Mouse (Mus musculus): ENCODE measurements around the gene 4930505A04Rik.
"Not testable (repeated sequence)": the region's sequence is repeated elsewhere in the genome, so short reads cannot be mapped to it uniquely, and the experiment has no call there.

The 4930505A04Rik gene

DNA sequence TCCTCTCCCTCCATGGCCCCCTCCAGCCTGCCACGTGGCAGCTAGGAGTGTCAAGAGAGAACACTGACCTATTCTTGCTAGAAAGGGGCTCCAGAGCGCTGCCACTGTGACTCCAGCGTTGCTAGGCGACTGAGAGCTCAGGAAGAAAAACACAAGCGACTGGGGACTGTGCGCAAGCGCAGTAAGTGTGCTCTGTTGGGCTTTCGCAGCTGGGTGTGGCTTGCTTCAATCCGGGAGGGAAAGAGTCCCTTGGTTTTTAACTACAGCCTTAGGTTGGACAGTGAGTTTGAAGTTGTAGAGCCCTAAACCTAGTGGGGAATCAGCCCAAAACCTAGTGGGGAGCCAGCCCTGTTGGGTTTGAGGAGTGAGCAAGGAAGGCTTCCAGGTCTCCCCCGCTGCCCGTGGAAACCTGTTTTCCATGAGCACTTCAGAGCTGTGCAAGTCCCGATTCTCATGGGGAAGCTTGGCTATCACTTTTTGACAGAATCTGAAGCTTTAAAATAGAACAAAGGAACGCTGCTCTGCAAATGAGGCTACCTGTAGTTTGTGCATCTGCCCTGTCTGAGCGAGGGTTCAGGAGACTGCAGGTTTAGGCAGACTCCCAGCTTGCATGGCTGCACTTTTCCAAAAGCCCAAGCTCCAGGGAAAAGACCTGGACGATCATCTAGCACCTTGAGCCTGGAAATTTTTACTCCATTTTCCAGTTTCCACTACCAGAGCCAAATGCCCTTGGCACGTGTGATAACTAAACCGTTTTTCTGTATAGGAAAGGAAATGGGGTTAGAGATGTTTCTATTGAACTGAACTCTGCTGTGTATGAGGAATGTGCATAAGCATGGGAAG is at the start of gene 4930505A04Rik:
Gene 4930505A04Rik (minus strand): TSS at position 77 of the 843 bp plus-strand sequence.
- DNase-seq (ENCODE audit: low spot score in 2 of 2) = peak; percentile 95 to 96

- DNase-seq (ENCODE audit: low spot score in 2 of 2) = no peak
Observed at GRCm38 (mm10) chr11:30517133-30517532, 45.5 kb upstream of the 4930505A04Rik start.

DNA sequence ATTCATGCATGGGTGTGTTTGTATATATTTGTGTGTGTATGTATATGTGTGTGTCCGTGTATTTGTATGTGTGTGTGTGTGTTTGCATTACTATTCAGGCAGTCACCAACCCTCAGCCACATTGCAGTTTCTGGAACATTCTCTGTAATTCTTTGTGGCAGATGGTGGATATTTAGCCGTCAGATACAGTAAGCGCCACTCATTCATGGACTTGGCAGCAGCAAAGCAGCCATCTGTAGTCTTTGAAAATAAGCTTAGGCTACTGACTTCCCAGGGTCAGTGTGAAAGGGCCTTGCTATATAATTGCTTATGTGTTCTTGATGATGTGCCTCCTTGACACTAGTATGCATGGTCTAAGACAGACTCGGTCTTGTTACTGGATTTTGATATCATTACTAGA is 36.6 kb upstream of the 4930505A04Rik start:
- DNase-seq (ENCODE audit: low spot score in 2 of 2) = peak; percentile 22 to 35

DNA sequence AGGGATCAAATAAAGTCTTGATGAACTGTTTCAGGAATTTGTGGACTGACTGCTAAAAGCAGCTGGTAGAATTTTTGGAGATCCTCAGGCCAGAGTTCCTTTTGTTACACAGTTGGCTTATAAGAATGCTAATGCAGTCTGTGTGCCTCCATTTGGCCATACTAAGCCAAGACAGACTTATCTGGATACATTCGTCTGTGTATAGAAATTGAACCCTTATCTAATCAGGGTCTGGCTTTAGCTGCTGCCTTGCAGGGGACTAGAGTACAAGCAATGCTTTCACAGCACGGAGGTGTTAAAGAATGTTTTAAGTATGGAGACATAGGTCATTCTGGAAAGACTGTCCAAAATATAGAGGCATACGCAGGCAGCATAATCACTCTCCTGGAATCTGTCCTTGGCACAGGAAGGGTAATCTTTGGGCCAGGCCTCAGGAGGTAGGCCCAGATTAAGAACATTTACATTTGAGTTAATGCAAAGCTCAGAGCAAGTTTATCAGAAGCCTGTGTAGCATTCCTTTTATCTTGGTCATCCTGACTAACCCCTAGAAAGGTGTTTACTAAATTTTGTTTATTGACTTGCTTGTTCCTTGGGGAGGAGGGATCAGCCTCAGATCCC is 27.2 kb upstream of the 4930505A04Rik start:
- DNase-seq (ENCODE audit: low spot score in 2 of 2) = no peak

- no peak for DNase-seq (ENCODE audit: low spot score in 2 of 2)
Observed at GRCm38 (mm10) chr11:30497151-30497550, 25.5 kb upstream of the 4930505A04Rik start.

DNA sequence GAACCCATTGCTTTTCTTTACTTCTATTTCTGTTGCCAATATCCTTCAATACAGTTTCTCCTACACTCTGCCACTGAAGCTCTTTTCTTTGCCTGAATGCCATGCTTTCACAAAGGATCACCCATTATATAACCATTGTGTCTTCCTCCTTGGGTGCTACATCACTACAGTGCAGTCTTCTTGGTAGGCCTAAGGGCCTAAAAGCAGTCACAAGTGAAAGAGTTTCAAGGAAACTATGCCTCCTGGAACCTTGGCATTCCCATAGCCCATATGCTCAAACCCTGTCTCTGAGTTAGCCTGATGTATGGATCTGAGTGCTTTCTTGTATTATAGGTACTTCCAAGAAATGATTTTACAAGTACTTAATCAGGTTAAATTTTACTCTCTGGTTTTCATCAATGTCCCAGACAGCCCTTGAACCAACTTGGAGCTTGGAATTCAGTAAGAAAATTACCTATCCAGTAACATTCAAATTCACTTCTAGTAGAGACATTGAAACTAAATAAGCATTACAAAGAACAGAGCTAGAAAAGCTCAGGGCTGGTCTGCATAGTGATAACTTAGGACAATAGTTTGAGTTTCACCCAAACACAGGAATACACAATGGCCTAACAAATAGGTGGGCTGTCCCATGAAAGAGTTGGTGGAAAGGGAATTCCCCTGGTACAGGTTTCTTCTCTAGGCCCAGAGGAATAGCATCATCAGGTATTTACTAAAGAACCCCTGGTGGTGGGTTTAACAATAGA is 20.1 kb upstream of the 4930505A04Rik start:
- DNase-seq (ENCODE audit: low spot score in 2 of 2) = no peak

GRCm38 (mm10) chr11:30488183-30488582 is 16.6 kb upstream of the 4930505A04Rik start:
- no peak for DNase-seq (ENCODE audit: low spot score in 2 of 2)

- DNase-seq (ENCODE audit: low spot score in 2 of 2) = no peak
Observed at GRCm38 (mm10) chr11:30483286-30483685, 11.7 kb upstream of the 4930505A04Rik start.

GRCm38 (mm10) chr11:30471187-30471586 is 440 bp downstream of the 4930505A04Rik start:
- no peak for DNase-seq (ENCODE audit: low spot score in 2 of 2)

DNA sequence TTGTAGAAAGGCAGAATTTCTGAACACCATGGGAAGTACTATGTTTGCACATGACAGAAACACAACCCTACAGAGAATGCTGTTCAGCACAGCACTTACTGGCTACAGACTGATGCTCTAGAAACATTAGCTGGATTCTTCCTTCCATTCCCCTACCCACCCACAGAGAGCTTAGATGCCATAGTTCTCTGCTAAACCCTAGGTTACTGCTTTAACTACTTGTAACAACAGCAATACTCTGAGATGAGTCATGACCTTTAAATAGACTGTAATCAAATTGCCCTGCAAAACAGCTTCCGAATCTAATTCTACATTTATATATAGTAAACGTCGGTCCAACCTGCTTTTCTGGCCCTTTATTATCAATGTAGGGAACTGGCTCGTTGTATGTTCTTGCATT is 17.3 kb downstream of the 4930505A04Rik start:
- DNase-seq (ENCODE audit: low spot score in 2 of 2) = no peak

- DNase-seq (ENCODE audit: low spot score in 2 of 2) = no peak
Observed at GRCm38 (mm10) chr11:30448126-30448525, 23.5 kb downstream of the 4930505A04Rik start.

DNA sequence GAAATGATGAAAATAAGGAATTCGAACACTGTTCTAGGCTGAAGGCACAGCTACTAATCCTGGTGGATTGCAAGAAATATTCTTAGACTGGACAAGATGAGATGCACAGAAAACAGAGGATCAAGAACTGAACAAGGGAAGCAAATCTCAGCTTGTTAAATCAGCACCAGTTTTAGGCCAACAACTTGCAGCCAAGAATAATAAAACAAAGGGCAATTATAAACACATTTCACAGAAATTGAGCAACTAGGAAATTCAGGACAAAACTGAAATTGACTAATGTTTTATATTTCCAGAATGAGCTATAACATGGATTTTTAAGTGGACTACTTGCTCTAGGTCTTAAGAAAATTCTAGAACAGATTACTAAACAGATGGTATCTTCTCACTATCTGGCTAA is 24.1 kb downstream of the 4930505A04Rik start:
- no peak for DNase-seq (ENCODE audit: low spot score in 2 of 2)

GRCm38 (mm10) chr11:30444192-30444905 is 27.3 kb downstream of the 4930505A04Rik start:
- DNase-seq (ENCODE audit: low spot score in 2 of 2) = not testable (repeated sequence)

GRCm38 (mm10) chr11:30443746-30444145 is 27.9 kb downstream of the 4930505A04Rik start:
- no peak for DNase-seq (ENCODE audit: low spot score in 2 of 2)

- peak in 1 of 2 experiments; percentile 24 for DNase-seq (ENCODE audit: low spot score in 2 of 2)
Observed at GRCm38 (mm10) chr11:30433256-30433950, 38.2 kb downstream of the 4930505A04Rik start.

GRCm38 (mm10) chr11:30405581-30405980 is 66.0 kb downstream of the 4930505A04Rik start:
- peak; percentile 33 to 40 for DNase-seq (ENCODE audit: low spot score in 2 of 2)

- DNase-seq (ENCODE audit: low spot score in 2 of 2) = no peak
Observed at GRCm38 (mm10) chr11:30404619-30405200, 66.9 kb downstream of the 4930505A04Rik start.

DNA sequence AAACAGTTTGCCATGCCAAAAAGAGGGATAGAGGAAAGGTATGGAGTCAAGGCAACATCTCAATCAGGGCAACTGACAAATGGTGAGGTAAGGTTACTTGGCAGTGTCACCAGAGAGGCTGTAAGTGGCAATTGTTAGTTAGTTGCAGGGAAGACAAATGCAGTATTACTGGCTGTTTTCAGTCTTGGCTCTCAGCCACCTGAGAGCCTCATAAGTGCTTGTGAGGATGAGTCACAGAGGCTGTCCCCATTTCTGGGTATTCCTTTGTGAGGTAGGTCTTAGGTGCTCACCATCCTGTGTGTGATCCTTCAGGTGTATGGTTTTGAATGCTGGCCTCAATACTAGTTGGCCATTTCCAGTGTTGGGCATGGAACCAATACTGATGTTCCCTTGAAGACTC is 77.3 kb downstream of the 4930505A04Rik start:
- DNase-seq (ENCODE audit: low spot score in 2 of 2) = no peak

- no peak for DNase-seq (ENCODE audit: low spot score in 2 of 2)
Observed at GRCm38 (mm10) chr11:30383076-30383475, 88.6 kb downstream of the 4930505A04Rik start.
